In the genomic region with DNA sequence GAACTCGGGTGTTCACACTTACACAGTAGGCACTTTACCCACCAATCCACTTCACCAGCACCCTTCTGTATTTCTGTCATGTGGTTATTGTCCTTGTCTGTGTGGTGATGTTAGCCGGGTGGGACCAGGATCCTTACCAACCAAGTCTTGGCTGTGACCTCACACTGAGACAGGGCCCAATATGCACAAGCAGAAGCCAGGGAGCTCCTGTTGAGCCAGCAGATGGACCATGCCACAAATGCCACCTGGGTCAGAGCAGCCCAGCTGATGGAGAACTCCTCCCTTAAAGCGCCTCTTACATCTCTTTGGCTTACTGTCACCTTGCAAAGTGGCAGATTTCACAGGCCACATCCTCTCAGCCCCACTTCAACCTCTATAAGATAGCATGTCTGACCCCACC, we compare ENCODE assay signal across 12 mouse cellular contexts.
A peak's percentile ranks its signal among the peaks of the same experiment; 100 is the strongest.
DNase-seq lines count a peak whose midpoint lies in the region.
"Had no signal": no experiment of that assay in that cellular context is flagged by ENCODE, and none has a peak within 500 bp of the region (broad histone marks: within the 10 kb centered on the region; RNA-seq: fewer than 3 reads in every experiment).

No protein-coding gene starts in this region.

- peak; percentile 20 for DNase-seq in left cerebral cortex, postnatal 4 days
- DNase-seq in left cerebral cortex, adult 11 months (ENCODE audit: low spot score), result no peak
- DNase-seq in cerebellum, adult 8-10 months, result peak; percentile 28
- peak; percentile 37 to 46 for DNase-seq in cerebellum, postnatal 14 days
- no peak for DNase-seq in liver
- DNase-seq in thymus, postnatal 25 days, result no peak
- DNase-seq in frontal cortex, adult 2 months (ENCODE audit: extremely low spot score in 1 of 2, low spot score in 1 of 2), result no peak
- DNase-seq: adrenal gland, adult 8-10 months; gastrocnemius, postnatal 25 days; heart, adult 18-20 months; heart, postnatal 10 days; kidney, adult 11 months had no signal

- intact Hi-C loops in left cerebral cortex, postnatal 4 days (cut with DNase I), result no loop called here

Comparison
In these comparisons a context has a peak if more than half of its experiments do, and no peak if none do; other contexts are left out.
1. DNase-seq: peak in left cerebral cortex, postnatal 4 days (single experiment), cerebellum, adult 8-10 months (single experiment) and cerebellum, postnatal 14 days (2 of 2); none in left cerebral cortex, adult 11 months (single experiment), liver (single experiment), thymus, postnatal 25 days (single experiment) and frontal cortex, adult 2 months (0 of 2).